Mouse (Mus musculus): ENCODE results near the gene Tsr1.

Gene Tsr1

GRCm38 (mm10) chr11:74897678-74898516, at the start of gene Tsr1:
Gene Tsr1 (plus strand): TSS chr11:74898071.
- peak; percentile 86 to 91 for DNase-seq (ENCODE audit: low spot score in 2 of 2)

GRCm38 (mm10) chr11:74850998-74851661, 46.7 kb upstream of the Tsr1 start:
- DNase-seq (ENCODE audit: low spot score in 2 of 2) = no peak

GRCm38 (mm10) chr11:74857756-74858155, 40.1 kb upstream of the Tsr1 start:
- no peak for DNase-seq (ENCODE audit: low spot score in 2 of 2)

- DNase-seq (ENCODE audit: low spot score in 2 of 2) = no peak
Observed at GRCm38 (mm10) chr11:74862129-74862528, 35.7 kb upstream of the Tsr1 start.

DNA sequence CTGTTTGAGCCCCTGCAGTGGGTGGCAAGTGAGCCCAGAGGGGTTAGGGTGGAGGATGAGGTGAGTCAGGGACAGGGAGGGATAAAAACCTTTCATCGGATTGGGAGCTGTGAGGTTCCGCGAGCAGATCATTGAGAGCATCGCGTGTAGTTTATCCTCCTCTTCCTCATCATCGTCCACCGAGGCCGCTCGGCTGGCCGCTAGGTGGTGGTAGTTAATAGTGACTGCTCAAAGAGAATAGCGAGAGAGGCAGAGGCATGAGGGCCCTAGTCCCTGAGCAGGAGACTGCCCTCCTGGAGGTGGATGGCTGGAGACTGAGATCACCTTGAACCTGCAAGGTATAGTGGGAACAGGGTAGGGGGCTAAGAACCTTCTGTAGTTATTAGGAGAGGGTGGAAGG, 34.4 kb upstream of the Tsr1 start:
- DNase-seq (ENCODE audit: low spot score in 2 of 2) = no peak

DNA sequence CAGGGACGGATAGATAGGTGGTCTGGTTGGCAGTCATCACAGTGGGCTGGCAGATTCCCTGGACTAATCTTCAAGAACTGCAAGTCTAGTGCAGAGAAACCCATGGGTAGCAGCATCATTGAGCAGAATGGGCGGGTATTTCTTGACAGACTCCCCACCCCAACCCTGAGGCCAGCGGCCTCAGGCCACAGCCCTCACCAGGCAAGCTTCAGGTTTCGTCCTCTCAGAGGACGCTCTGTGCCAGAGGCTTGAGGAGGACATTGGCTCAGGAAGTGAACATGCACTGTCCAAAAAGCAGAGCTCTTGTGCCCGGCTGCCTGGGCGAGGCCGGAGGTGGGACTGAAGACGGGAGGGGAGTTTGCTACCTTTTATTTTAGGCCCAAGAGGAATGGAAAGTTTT, 33.5 kb upstream of the Tsr1 start:
- DNase-seq (ENCODE audit: low spot score in 2 of 2) = no peak

GRCm38 (mm10) chr11:74865252-74865651, 32.6 kb upstream of the Tsr1 start:
- no peak for DNase-seq (ENCODE audit: low spot score in 2 of 2)

DNA sequence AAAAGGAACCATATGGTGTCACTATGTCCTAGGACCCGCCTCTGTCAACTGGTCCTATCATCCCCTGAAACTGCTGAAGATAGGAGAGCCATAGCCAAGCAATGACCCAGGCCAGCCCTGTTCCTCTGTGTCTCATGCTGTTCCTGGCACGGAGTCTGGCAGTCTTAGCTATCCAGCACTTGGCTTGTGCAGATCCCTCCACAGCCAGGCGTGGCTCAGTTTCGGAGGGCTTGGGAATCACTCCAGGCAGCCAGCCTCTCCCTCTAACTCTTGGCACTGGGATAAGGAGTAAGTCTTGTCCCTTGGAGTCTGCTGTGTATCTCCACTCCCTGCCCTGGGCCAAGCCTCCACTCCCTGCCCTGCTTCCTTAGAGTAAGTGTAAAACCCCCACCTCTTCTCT, 31.2 kb upstream of the Tsr1 start:
- peak; percentile 88 to 90 for DNase-seq (ENCODE audit: low spot score in 2 of 2)

DNA sequence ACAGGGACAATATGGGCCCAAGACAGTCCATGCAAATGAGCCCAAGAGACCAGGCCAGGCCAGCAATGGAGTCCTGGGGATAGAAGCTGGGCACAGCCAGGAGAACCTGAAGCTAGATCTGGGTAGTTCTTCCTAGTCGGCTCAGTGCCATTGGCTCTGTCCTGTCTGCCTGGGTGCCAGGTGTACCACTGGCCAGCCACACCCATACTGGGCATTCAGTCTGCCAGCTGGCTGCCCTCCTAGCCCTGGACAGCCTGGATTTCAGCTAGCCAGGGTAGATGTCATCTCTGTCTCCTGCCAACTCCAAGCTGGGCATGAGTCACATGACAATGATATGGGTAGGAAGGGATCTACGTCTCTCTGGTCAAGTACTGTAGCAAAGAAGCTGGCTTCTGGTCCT, 30.7 kb upstream of the Tsr1 start:
- peak; percentile 85 to 87 for DNase-seq (ENCODE audit: low spot score in 2 of 2)

- no peak for DNase-seq (ENCODE audit: low spot score in 2 of 2)
Observed at GRCm38 (mm10) chr11:74868046-74868760, 29.7 kb upstream of the Tsr1 start.

GRCm38 (mm10) chr11:74869603-74870002, 28.3 kb upstream of the Tsr1 start:
- no peak for DNase-seq (ENCODE audit: low spot score in 2 of 2)

DNA sequence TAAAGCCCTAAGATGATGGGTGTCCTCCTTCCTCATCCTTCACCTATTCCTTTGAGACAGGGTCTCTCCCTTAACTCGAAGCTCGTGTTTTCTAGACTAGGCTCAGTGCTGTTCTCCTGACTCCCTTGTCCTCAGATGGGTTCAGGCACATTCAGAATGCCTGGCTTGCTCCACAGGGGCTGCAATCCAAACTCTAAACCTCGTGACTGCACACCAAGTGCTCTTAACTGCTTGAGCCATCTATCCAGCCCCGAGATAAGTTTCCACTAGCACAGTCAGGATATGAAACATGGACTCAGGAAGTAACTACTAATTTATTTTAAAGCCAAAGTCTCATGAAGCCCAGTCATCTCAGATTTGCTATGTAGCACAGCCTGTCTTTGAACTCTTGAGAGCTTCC, 27.3 kb upstream of the Tsr1 start:
- DNase-seq (ENCODE audit: low spot score in 2 of 2) = peak in 1 of 2 experiments; percentile 27

GRCm38 (mm10) chr11:74870991-74871622, 26.8 kb upstream of the Tsr1 start:
- no peak for DNase-seq (ENCODE audit: low spot score in 2 of 2)

- DNase-seq (ENCODE audit: low spot score in 2 of 2) = no peak
Observed at GRCm38 (mm10) chr11:74874630-74875029, 23.2 kb upstream of the Tsr1 start.

GRCm38 (mm10) chr11:74876801-74877200, 21.1 kb upstream of the Tsr1 start:
- peak; percentile 69 for DNase-seq (ENCODE audit: low spot score in 2 of 2)

DNA sequence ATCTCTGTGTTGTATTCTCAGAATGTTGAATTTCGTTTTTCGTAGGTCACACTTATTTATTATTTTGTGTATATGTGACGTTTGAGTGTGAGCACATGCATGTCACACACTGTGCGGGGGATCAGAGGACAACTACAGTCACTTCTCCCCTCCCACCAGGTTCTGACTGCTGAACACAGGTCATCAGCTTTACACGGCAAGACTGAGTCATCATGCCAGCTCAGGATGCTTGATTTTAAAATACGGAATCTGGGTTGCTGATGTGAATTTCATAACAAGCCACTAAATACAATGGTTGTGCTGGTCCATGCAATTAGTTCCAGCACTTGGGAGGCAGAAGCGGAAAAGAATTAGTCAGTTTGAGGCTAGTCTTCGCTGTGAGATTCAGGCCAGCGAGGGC, 16.9 kb upstream of the Tsr1 start:
- DNase-seq (ENCODE audit: low spot score in 2 of 2) = no peak

DNA sequence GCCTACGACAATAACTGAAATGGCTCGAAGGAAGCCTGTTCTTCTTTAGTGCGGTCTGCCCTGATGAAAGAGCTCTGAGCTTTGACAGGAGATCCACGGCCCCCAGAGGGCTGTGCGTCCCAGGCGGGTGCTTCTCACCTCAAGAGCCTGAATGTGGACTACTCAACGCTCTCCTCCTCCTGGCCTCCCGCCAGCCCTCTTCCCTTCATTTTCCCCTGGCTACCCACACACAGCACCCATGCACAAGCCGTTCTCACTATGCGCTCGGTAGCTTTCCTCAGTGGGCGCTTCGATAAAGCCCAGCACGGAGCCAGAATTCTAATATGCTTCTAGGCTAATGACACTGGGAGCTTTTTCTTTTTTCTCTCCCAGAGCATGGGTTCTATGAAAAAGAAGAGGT, 15.9 kb upstream of the Tsr1 start:
- DNase-seq (ENCODE audit: low spot score in 2 of 2) = no peak

DNA sequence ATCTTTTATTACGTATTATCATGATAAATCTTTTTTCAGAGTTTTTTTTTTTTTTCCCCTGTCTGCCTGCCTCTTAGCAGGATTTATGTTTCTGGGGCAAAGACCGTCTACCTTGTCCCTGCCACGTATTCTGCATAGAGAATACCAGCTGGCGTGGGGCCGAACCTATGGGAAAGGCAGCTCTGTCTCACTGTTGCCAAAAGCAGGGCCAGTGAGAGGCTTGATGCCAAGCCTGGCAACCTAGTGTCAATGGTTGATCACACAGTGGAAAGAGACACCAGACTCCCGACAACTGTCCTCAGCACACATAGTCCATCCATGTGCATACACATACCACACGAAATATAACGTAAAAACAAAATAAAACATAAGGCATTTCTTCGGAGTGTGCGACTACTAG, 14.8 kb upstream of the Tsr1 start:
- DNase-seq (ENCODE audit: low spot score in 2 of 2) = no peak

- peak in 1 of 2 experiments; percentile 27 for DNase-seq (ENCODE audit: low spot score in 2 of 2)
Observed at GRCm38 (mm10) chr11:74894619-74895018, 3.3 kb upstream of the Tsr1 start.

GRCm38 (mm10) chr11:74895980-74896900, 1.6 kb upstream of the Tsr1 start:
- DNase-seq (ENCODE audit: low spot score in 2 of 2) = peak; percentile 47 to 59

Measured in heart, adult 9 months (tissue).